Mouse (Mus musculus) adrenal gland, postnatal 10 days (tissue): ENCODE results near the gene Tas2r116. TPM values are rescaled to one million over a fixed set of nuclear protein-coding genes. Genes with fewer than 3 reads are reported as not detected.

ENCODE experiments used
- DNase-seq: peaks from one replicate; pipeline ENCODE4 v3.0.0; 2021; ENCODE audit warnings: mixed read lengths
- long read RNA-seq, 2 experiments: library from polyadenylated mRNA; stranded (forward); transcript quantifications; one replicate each; pipeline ENCODE4 v2.0.0; 2021
- total RNA-seq, 2 experiments: library from RNA; stranded (reverse); gene quantifications; 2 replicates each; pipeline ENCODE4 v1.2.3; 2021

Tas2r116 gene
- not detected for total RNA-seq
- long read RNA-seq, experiment 1: 0 reads
- long read RNA-seq, experiment 2: 0 reads

DNA sequence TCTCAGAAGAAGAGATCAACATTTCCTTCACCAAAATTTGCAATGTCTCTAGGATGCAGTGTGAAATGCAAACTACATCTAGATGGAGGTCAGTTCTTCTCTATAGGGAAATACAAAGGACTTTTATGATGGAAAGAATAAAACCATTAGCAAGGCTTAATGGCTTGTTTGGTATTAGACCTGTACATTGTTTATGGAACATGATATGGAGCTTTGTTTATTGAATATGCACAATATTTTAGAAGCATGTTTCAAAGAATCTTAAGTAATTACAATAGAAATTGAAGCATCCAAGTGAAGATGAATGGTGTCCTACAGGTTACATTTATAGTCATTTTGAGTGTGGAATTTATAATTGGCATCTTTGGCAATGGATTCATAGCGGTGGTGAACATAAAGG is at the start of gene Tas2r116:
Gene Tas2r116 (plus strand): TSS at position 301 of the 400 bp plus-strand sequence.
- DNase-seq: no peak

DNA sequence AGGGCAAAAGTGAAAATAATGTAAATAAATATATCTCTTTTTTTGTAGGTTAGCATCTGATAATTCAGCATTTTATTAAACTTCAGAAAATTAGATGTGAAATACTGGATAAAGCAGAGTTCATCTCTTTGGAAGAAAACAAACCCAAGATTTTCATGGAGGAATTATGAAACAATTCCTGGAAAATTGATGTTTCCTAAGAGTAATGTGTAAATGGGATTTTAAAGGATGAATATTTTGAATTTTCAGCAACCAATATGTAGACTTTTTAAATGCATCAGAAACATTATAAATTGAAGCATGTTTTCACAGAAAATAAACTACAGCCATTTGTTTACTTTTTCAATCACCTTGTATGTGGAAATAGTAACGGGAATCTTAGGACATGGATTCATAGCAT is 8.4 kb upstream of the Tas2r116 start, which contains the start of gene Tas2r123:
Gene Tas2r123 (plus strand): TSS at position 301 of the 400 bp plus-strand sequence.
- no peak for DNase-seq

DNA sequence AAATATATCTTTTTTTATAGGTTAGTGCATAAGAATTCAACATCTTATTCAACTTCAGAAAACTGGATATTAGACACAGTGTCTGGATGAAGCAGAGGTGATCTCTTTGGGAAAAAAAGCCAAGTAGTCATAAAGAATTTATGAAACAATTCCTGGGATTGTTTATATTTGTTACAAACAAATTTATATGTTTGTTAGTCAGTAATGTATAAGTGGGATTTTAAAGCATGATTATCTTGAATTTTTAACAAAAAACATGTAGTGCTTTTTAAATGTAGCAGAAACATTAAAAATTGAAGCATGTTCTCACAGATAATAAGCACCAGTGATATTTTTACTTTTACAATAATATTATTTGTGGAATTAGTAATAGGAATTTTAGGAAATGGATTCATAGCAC is 12.5 kb downstream of the Tas2r116 start, which contains the start of gene Tas2r110:
Gene Tas2r110 (plus strand): TSS at position 301 of the 400 bp plus-strand sequence.
- DNase-seq: no peak

GRCm38 (mm10) chr6:132892711-132893110 is 37.5 kb downstream of the Tas2r116 start, which contains the start of gene Tas2r113:
Gene Tas2r113 (plus strand): TSS chr6:132893011.
- no peak for DNase-seq

Other genes starting within 250 kb of the Tas2r116 start
- not detected for gene A630073D07Rik, start 203.9 kb upstream of the Tas2r116 start, total RNA-seq
- not detected for gene Tas2r120, start 198.5 kb upstream of the Tas2r116 start, total RNA-seq
- not detected for gene Tas2r121, start 154.4 kb upstream of the Tas2r116 start, total RNA-seq
- gene Tas2r122, start 143.5 kb upstream of the Tas2r116 start, total RNA-seq: not detected
- not detected for gene Tas2r115, start 117.4 kb upstream of the Tas2r116 start, total RNA-seq
- gene Tas2r124, start 100.7 kb upstream of the Tas2r116 start, total RNA-seq: not detected
- gene Tas2r102, start 93.3 kb upstream of the Tas2r116 start, total RNA-seq: not detected
- gene Tas2r136, start 77.3 kb upstream of the Tas2r116 start, total RNA-seq: not detected
- gene Tas2r117, start 52.6 kb upstream of the Tas2r116 start, total RNA-seq: not detected
- gene Tas2r123, start 8.3 kb upstream of the Tas2r116 start, total RNA-seq: not detected
- not detected for gene Tas2r110, start 12.6 kb downstream of the Tas2r116 start, total RNA-seq
- not detected for gene Tas2r113, start 37.6 kb downstream of the Tas2r116 start, total RNA-seq
- not detected for gene Tas2r125, start 54.2 kb downstream of the Tas2r116 start, total RNA-seq
- not detected for gene Tas2r129, start 95.7 kb downstream of the Tas2r116 start, total RNA-seq
- not detected for gene Tas2r131, start 102.5 kb downstream of the Tas2r116 start, total RNA-seq
- not detected for gene Tas2r109, start 125.5 kb downstream of the Tas2r116 start, total RNA-seq
- not detected for gene Tas2r103, start 181.7 kb downstream of the Tas2r116 start, total RNA-seq
- gene Tas2r140, start 200.4 kb downstream of the Tas2r116 start, total RNA-seq: not detected
- 10 to 100 TPM; 78.3 to 84.6 TPM for gene Smim10l1, start 249.5 kb downstream of the Tas2r116 start, total RNA-seq